Mouse (Mus musculus): ENCODE results near the gene Gm17662. TPM values are rescaled to one million over a fixed set of nuclear protein-coding genes. Genes with fewer than 3 reads are reported as not detected.

Gene Gm17662
- polyA plus RNA-seq (2021; fragmentation: Nextera tagmentation) = not detected in 2 replicates
- long read RNA-seq, experiment 1 = 0 reads
- long read RNA-seq, experiment 2 = 0 reads

GRCm38 (mm10) chr4:104857029-104857428 lies at the start of gene Gm17662:
Gene Gm17662, plus strand, starts transcription at chr4:104857329.

GRCm38 (mm10) chr4:104876323-104876722 lies 19.2 kb downstream of the Gm17662 start, which contains the start of gene C8a:
Gene C8a, minus strand, starts transcription at chr4:104876398.

Other genes starting within 250 kb of the Gm17662 start
- gene C8b, start 91.0 kb upstream of the Gm17662 start, polyA plus RNA-seq (2021; fragmentation: Nextera tagmentation) = not detected in 2 replicates
- 0.15 TPM in 1 of 2 replicates, not detected in the other for gene C8a, start 19.1 kb downstream of the Gm17662 start, polyA plus RNA-seq (2021; fragmentation: Nextera tagmentation)
- 0.43 and 1.1 TPM in 2 replicates for gene Fyb2, start 56.1 kb downstream of the Gm17662 start, polyA plus RNA-seq (2021; fragmentation: Nextera tagmentation)